Mouse (Mus musculus) embryonic fibroblast, embryonic 13.5 days (primary cell): ENCODE data around the gene Samd4b. TPM values are rescaled to one million over a fixed set of nuclear protein-coding genes. Genes with fewer than 3 reads are reported as not detected.
"Not testable (repeated sequence)": the region's sequence is repeated elsewhere in the genome, so short reads cannot be mapped to it uniquely, and the experiment has no call there.

Experiments
- H3K27ac ChIP-seq: 2 replicates; pipeline ENCODE4 v1.5.1; 2012; ENCODE audit warnings: low read length, control low read depth, inconsistent platforms; ENCODE audit not compliant: insufficient read depth
- H3K4me1 ChIP-seq: 2 replicates; pipeline ENCODE4 v1.6.1; 2011; ENCODE audit warnings: low read length; ENCODE audit not compliant: control insufficient read depth, insufficient read depth
- H3K4me3 ChIP-seq: 2 replicates; pipeline ENCODE4 v1.5.1; 2011; ENCODE audit warnings: mild to moderate bottlenecking, control low read depth, low read length; ENCODE audit not compliant: insufficient read depth
- CTCF ChIP-seq: IDR thresholded peaks from 2 replicates; pipeline ENCODE4 v1.5.1; 2011; ENCODE audit warnings: mild to moderate bottlenecking, control low read depth, low read length, moderate library complexity, borderline replicate concordance; ENCODE audit not compliant: insufficient read depth
- POLR2A ChIP-seq: IDR thresholded peaks from 2 replicates; pipeline ENCODE4 v1.6.1; 2011; ENCODE audit warnings: low read depth, mild to moderate bottlenecking, control low read depth, low read length, moderate library complexity
- polyA plus RNA-seq: library from polyadenylated mRNA; stranded (reverse); fragments of >200 nt; gene quantifications from 2 replicates; pipeline ENCODE4 v1.2.4, GENCODE M21; 2011; ENCODE audit warnings: low read depth; ENCODE audit not compliant: missing spikeins, insufficient read length

Samd4b gene
- polyA plus RNA-seq, 1 experiment: 69.3 TPM

DNA sequence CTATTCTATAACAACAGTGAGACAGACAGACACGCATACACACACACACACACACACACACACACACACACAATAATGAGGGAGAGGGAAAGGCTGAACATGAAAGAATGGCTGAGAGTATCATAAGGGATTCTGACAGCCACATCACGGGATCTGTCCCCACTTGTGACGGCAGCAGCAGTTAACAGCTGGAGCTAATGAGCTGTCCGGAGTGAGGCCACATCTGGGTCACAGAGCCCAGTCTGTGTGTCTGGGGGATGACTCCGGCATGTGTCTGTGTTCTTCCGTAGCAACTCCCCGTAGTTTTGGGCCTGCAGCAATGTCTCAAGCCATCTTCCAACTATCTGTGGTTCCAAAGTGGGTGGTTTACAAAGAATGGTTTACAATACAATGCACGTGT is 65.9 kb downstream of the Samd4b start:
- no peak for TF ChIP-seq POLR2A
- TF ChIP-seq CTCF: no peak
- Histone ChIP-seq H3K4me1 (no peaks in the 10 kb centered on the region), H3K4me3 (no peak overlapping the region)

GRCm38 (mm10) chr7:28527922-28528719 is 69.8 kb downstream of the Samd4b start:
- no peaks in the 10 kb centered on the region for H3K4me1 ChIP-seq
- no peak overlapping the region for H3K4me3 ChIP-seq
- TF ChIP-seq CTCF (peak; percentile 52; the same call in 1 of the 2 replicates), POLR2A (no peak)
- no peak overlapping the region for H3K27ac ChIP-seq

More for the DNA sequence above, 65.9 kb downstream of the Samd4b start:
- no peak overlapping the region for H3K27ac ChIP-seq

DNA sequence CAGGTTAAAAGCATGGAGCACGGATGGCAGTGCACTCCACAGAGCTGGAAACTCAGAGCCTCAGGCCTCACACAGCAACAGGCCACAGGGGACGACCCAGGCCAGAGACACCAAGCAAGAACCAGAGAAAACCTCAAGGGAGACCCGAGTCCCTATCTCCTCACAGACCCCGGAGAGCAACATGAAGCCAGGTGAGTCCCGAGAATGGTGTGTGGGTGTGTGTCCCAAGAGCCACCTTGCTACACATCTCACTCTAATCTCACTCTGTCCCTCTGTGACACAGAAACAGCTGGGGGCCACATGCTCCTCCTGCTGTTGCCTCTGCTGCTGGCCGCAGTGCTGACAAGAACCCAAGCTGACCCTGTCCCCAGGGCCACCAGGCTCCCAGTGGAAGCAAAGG is 75.4 kb downstream of the Samd4b start, which contains the start of gene Ifnl3:
Gene Ifnl3, plus strand, starts transcription at position 301 of the 400 bp plus-strand sequence.
- H3K27ac ChIP-seq, H3K4me3 ChIP-seq, H3K4me1 ChIP-seq: not testable (repeated sequence)

- Histone ChIP-seq H3K4me1 (no peaks in the 10 kb centered on the region), H3K27ac (no peak overlapping the region), H3K4me3 (no peak overlapping the region)
- no peak for TF ChIP-seq CTCF
- no peak for TF ChIP-seq POLR2A
Observed at GRCm38 (mm10) chr7:28511441-28511840, 86.5 kb downstream of the Samd4b start.

DNA sequence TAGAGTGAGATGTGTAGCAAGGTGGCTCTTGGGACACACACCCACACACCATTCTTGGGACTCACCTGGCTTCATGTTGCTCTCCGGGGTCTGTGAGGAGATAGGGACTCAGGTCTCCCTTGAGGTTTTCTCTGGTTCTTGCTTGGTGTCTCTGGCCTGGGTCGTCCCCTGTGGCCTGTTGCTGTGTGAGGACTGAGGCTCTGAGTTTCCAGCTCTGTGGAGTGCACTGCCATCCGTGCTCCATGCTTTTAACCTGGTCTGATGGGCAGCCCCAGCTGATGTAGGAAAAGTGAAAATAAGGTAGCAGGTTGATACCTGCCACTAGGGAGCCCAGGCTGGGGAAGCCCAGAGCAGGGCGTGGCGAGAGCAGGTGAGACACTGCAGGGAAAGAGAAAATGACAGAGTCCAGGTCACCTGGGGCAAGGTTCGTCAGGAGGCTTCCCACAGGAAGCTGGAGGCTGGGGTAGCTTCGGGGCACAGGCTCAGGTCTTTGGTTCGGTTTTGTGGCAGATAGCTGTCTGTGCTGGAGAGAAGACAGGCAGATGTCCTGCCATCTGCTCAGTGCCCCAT is 87.5 kb downstream of the Samd4b start, which contains the start of gene Ifnl2:
Gene Ifnl2, minus strand, starts transcription at position 51 of the 570 bp plus-strand sequence.
- H3K4me3 ChIP-seq, H3K4me1 ChIP-seq, H3K27ac ChIP-seq: not testable (repeated sequence)

GRCm38 (mm10) chr7:28509121-28509520 is 88.8 kb downstream of the Samd4b start:
- H3K27ac ChIP-seq, H3K4me1 ChIP-seq, H3K4me3 ChIP-seq: not testable (repeated sequence)

DNA sequence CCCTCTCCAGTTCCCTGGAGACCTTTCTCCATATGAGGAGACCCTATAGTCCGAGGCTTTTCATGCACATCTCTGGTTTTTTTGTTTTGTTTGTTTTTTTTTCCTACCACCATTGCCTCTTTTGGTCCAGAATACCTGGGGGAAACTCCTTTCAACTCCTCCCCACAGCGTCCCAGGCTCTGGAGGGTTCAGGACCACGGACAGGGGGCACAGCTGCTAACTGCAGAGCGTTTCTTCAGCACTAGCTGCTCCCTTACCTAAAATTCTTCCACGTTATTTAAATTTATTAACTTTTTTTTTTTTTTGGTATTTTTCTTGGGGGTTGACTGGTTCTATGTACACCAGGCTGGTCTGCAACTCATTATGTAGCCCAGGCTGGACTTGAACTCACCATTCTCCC is 92.4 kb downstream of the Samd4b start:
- H3K4me3 ChIP-seq: no peak overlapping the region
- H3K4me1 ChIP-seq: no peaks in the 10 kb centered on the region
- H3K27ac ChIP-seq: no peak overlapping the region
- TF ChIP-seq CTCF: no peak
- no peak for TF ChIP-seq POLR2A

- TF ChIP-seq CTCF (no peak), POLR2A (no peak)
Observed at GRCm38 (mm10) chr7:28495426-28495825, 102.5 kb downstream of the Samd4b start.

GRCm38 (mm10) chr7:28492310-28492709 is 105.6 kb downstream of the Samd4b start:
- Histone ChIP-seq H3K27ac (no peak overlapping the region), H3K4me1 (no peaks in the 10 kb centered on the region; the same call in 1 of the 2 replicates), H3K4me3 (no peak overlapping the region)
- TF ChIP-seq CTCF: no peak
- TF ChIP-seq POLR2A: no peak

More at GRCm38 (mm10) chr7:28495426-28495825, 102.5 kb downstream of the Samd4b start:
- Histone ChIP-seq H3K4me1 (no peaks in the 10 kb centered on the region), H3K4me3 (no peak overlapping the region), H3K27ac (no peak overlapping the region)

DNA sequence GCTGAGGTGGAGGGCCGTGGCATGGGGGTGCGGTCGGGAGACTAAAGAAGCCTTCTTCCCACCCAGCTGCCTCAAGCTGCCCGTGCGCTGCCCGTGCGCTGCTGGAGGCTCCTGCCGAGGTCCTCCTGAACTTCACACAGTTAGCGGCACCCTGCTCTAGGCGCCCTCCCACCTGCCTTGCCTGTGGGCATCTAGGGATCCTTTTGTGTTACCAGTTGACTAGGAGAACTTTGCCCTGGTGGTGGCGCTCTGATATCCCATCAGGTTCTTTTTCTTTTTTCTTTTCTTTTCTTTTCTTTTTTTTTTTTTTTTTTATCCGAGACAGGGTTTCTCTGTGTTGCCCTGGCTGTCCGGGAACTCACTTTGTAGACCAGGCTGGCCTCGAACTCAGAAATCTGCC is 107.0 kb downstream of the Samd4b start:
- TF ChIP-seq POLR2A (no peak), CTCF (no peak)
- Histone ChIP-seq H3K4me1 (no peaks in the 10 kb centered on the region; the same call in 1 of the 2 replicates), H3K27ac (no peak overlapping the region), H3K4me3 (no peak overlapping the region)

- no peak overlapping the region for H3K4me3 ChIP-seq
- no peak for TF ChIP-seq POLR2A
- no peak; the same call in 1 of the 2 replicates for TF ChIP-seq CTCF
- H3K4me1 ChIP-seq: no peaks in the 10 kb centered on the region; the same call in 1 of the 2 replicates
- H3K27ac ChIP-seq: no peak overlapping the region
Observed at GRCm38 (mm10) chr7:28490410-28490809, 107.5 kb downstream of the Samd4b start.
